Mouse (Mus musculus): ENCODE results near the gene Lrrc7. TPM values are rescaled to one million over a fixed set of nuclear protein-coding genes. Genes with fewer than 3 reads are reported as not detected.
A peak's percentile ranks its signal among the peaks of the same experiment; 100 is the strongest.

The Lrrc7 gene
- polyA plus RNA-seq, 1 experiment from 2014 or later = 2.8 TPM

DNA sequence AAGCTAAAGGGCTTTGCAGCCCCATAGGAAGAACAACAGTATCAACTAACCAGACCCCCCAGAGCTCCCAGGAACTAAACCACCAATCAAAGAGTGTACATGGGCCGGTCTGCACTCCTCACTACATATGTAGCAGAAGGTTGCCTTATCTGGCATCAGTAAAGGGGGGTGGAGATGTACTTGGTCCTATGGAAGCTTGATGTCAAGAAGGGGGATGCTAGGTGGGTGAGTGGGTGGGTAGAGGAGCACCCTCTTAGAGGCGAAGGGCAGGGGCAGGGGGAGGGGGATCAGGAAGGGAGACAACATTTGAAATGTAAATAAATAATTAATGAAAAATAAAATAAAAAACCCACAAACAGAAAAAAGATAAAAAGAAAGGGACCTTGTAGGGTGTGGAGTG, 496.8 kb downstream of the Lrrc7 start:
- H3K9ac ChIP-seq = no peak overlapping the region
- H3K27me3 ChIP-seq = no peaks in the 10 kb centered on the region
- H3K27ac ChIP-seq (replicated peaks) = no peak overlapping the region
- H3K4me3 ChIP-seq (replicated peaks) = no peak overlapping the region
- WGBS = 95% methylated on average over 2 of the region's 2 CpGs
- H3K4me1 ChIP-seq = no peaks in the 10 kb centered on the region
- H3K9me3 ChIP-seq (replicated peaks) = no peaks in the 10 kb centered on the region
- no peak for ATAC-seq (ENCODE audit: insufficient number of reproducible peaks, low FRiP score, low TSS enrichment, low read depth)
- H3K4me2 ChIP-seq (replicated peaks) = no peak overlapping the region
- H3K36me3 ChIP-seq = peaks cover 6% of the 10 kb centered on the region; the same call in 1 of the 2 replicates

DNA sequence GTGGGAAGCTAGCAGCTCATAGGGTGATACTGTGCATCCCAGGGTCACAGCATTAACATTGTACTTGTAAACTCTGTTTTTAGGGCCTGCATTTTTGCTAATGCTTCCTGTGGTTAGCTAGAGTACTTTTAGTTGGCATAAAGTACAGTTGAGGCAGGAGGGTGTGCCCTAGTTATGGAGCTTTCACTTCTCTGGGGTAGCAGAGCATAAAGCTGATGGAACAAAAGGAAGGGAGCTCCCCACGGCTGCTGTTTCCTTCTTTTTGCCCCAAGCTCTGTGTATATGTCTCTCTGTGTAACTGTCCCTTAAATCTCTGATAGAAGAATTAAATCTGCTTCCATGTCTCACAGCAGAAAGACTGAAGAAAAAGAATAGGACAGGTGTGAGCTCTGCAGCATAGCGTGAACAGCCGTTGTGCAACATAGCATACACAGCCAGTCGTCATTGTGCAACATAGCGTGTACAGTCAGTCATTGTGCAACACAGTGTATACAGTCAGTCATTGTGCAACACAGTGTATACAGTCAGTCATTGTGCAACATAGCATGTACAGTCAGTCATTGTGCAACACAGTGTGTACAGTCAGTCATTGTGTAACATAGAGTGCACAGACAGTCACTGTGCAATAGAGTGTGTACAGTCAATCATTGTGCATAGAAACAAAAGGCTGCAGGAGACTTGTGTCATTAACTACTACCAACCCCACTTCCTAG, 500.1 kb downstream of the Lrrc7 start:
- Histone ChIP-seq H3K9me3 (replicated peaks) (no peaks in the 10 kb centered on the region), H3K27me3 (no peaks in the 10 kb centered on the region), H3K4me2 (replicated peaks) (no peak overlapping the region), H3K9ac (no peak overlapping the region), H3K4me1 (no peaks in the 10 kb centered on the region), H3K27ac (replicated peaks) (no peak overlapping the region), H3K36me3 (peaks cover 20% of the 10 kb centered on the region), H3K4me3 (replicated peaks) (no peak overlapping the region)
- ATAC-seq (ENCODE audit: insufficient number of reproducible peaks, low FRiP score, low TSS enrichment, low read depth) = no peak
- WGBS = 88% methylated on average over 5 of the region's 5 CpGs

DNA sequence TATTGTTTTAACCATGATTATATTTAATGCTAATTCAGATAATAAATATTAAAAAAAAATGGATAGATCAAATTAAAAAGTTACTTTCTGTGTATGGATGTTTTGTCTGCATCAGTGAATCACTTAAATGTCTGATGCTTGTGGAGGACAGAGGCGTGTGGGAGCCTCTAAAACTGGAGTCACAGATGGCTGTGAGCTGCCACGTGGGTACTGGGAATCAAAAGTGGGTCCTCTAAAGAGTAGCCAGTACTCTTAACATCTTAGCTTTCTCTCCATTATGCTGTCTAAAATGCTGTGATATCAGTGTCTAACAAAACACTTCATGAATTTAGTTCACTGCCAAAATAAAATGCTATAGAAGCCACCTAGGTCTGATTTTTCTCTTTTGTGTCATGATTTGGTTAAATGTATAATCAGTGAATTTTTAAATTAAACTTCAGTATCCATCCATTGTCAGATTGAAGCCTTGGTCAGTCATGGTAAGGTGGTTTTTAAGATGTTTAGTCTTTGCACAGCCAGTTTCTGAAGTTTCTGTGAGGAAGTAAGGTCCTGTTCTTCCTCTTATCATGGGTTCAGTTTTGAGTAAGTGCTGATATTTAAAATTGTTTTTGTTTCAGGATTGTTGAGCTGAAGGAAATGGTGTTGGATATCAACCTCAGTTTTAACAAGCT, 501.3 kb downstream of the Lrrc7 start:
- Histone ChIP-seq H3K36me3 (peaks cover 33% of the 10 kb centered on the region), H3K27ac (replicated peaks) (no peak overlapping the region), H3K4me1 (no peaks in the 10 kb centered on the region), H3K9ac (no peak overlapping the region), H3K9me3 (replicated peaks) (no peaks in the 10 kb centered on the region), H3K27me3 (no peaks in the 10 kb centered on the region), H3K4me2 (replicated peaks) (no peak overlapping the region), H3K4me3 (replicated peaks) (no peak overlapping the region)
- WGBS = 87% methylated on average over 2 of the region's 2 CpGs
- ATAC-seq (ENCODE audit: insufficient number of reproducible peaks, low FRiP score, low TSS enrichment, low read depth) = no peak

DNA sequence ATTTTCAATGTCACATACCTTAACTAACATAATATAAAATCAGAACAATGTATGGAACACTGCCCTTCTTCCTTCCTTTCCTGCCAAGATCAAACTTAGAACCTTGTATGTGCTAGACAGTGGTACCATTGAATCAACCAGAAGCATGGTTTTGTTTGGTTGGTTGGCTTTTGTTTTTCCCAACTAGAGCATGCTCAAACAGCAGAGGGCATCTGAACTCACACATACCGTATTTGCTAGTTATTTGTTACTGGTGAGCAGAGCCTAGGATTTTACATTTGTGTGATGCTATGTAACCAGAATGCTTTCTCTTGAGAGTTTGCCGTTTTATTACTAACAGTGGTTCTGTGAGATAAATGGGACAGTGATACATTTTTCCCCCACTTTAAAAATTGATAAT, 512.5 kb downstream of the Lrrc7 start:
- 80% methylated on average over 2 of the region's 2 CpGs for WGBS
- no peaks in the 10 kb centered on the region for H3K9me3 ChIP-seq (replicated peaks)
- H3K4me3 ChIP-seq (replicated peaks) = no peak overlapping the region
- no peak for ATAC-seq (ENCODE audit: insufficient number of reproducible peaks, low FRiP score, low TSS enrichment, low read depth)
- H3K9ac ChIP-seq = no peak overlapping the region
- no peaks in the 10 kb centered on the region for H3K36me3 ChIP-seq
- H3K4me2 ChIP-seq (replicated peaks) = no peak overlapping the region
- H3K27me3 ChIP-seq = no peaks in the 10 kb centered on the region
- H3K27ac ChIP-seq (replicated peaks) = no peak overlapping the region
- H3K4me1 ChIP-seq = no peaks in the 10 kb centered on the region

DNA sequence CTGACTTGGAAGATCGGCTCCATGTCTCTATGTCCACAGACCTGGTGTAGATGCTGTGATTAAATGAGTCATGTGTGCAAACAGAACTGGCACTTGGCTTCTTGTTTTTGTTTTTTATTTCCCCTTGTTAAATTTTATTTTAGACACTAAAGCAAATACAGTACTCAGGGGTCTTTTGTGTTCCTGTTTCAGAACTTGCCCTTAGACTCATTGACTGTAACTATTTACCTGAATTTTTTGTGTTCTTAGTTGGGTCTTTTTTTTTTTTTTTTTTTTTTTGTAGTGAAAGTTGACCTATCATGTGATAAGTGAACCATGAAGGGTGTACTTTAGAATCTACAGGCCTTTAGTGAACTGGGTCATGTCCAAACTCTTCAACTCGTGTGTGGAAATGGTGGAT, 521.3 kb downstream of the Lrrc7 start:
- no peak for ATAC-seq (ENCODE audit: insufficient number of reproducible peaks, low FRiP score, low TSS enrichment, low read depth)
- Histone ChIP-seq H3K27ac (replicated peaks) (no peak overlapping the region), H3K4me2 (replicated peaks) (no peak overlapping the region), H3K27me3 (no peaks in the 10 kb centered on the region), H3K36me3 (no peaks in the 10 kb centered on the region), H3K4me3 (replicated peaks) (no peak overlapping the region), H3K4me1 (0 out of 2 replicates have a peak, but pooled peaks cover 7% of the 10 kb centered on the region), H3K9me3 (replicated peaks) (no peaks in the 10 kb centered on the region), H3K9ac (no peak overlapping the region)
- 83% methylated on average over 2 of the region's 2 CpGs for WGBS

DNA sequence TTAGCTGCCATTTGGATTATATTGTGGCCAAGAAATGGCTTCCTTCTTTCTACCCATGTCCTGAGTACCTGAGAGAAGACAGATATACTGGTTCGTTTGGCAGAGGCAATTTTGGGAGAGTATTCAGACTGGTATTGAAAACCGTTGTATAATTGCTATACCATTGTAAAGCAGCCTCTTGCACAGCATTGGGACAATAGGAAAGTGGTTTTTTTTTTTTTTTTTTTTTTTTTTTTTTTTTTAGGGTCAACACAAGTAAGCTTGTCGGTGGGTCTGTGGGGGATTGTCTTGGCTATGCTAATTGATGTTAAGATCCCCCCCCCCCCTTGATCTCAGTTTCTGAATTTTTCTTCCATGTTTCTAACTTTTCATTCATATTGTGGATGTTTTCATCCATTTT, 523.9 kb downstream of the Lrrc7 start:
- Histone ChIP-seq H3K27me3 (no peaks in the 10 kb centered on the region), H3K4me1 (peaks cover 19% of the 10 kb centered on the region), H3K36me3 (no peaks in the 10 kb centered on the region), H3K9ac (no peak overlapping the region), H3K9me3 (replicated peaks) (no peaks in the 10 kb centered on the region), H3K4me2 (replicated peaks) (no peak overlapping the region), H3K4me3 (replicated peaks) (no peak overlapping the region), H3K27ac (replicated peaks) (no peak overlapping the region)
- 86% methylated on average over 3 of the region's 3 CpGs for WGBS
- no peak for ATAC-seq (ENCODE audit: insufficient number of reproducible peaks, low FRiP score, low TSS enrichment, low read depth)

DNA sequence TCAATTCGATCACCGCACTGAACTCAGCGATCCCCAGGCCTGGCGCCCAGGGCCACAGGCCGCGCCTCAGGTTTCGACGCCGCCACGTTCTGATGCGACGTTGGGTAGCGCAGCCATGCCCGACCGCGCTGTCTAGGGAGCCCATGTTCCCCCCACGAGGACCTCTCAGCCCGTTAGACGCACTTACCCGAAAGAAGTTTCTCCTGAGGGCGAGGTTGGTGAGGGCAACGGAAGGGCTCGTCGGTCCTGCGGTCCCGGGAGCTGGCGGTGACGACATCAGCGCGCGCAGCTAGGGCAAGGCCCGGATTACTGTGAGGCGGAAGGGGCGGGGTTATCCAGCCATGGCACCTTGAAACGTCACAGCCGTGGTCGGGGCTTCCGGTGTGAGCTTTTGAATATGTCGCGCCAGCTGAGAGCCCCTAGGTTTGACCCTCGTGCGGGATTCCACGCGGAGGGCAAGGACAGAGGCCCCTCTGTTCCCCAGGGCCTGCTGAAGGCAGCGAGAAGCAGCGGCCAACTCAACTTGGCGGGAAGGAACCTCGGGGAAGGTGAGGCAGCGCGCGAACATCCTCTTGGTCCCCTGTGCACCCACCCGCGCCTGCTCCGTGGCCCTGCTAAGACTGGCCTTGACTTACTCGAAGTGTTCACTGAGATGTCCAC, 525.6 kb downstream of the Lrrc7 start, which contains the start of the genes Srsf11 and Lrrc40:
TSS of gene Srsf11 (minus strand) at position 311 of the 660 bp plus-strand sequence.
TSS of gene Lrrc40 (plus strand) at position 334 of the 660 bp plus-strand sequence.
- Histone ChIP-seq H3K9ac (peak within 1 kb of the TSS; percentile 95), H3K27me3 (no peaks in the 10 kb centered on the region), H3K27ac (replicated peaks) (peak within 1 kb of the TSS; percentile 88), H3K4me3 (replicated peaks) (peak within 1 kb of the TSS; percentile 82), H3K4me2 (replicated peaks) (peak within 1 kb of the TSS; percentile 62), H3K36me3 (no peaks in the 10 kb centered on the region), H3K4me1 (peaks cover 24% of the 10 kb centered on the region), H3K9me3 (replicated peaks) (no peaks in the 10 kb centered on the region)
- WGBS = under 1% methylated on average over 55 of the region's 55 CpGs
- peak; percentile 97 for ATAC-seq (ENCODE audit: insufficient number of reproducible peaks, low FRiP score, low TSS enrichment, low read depth)

DNA sequence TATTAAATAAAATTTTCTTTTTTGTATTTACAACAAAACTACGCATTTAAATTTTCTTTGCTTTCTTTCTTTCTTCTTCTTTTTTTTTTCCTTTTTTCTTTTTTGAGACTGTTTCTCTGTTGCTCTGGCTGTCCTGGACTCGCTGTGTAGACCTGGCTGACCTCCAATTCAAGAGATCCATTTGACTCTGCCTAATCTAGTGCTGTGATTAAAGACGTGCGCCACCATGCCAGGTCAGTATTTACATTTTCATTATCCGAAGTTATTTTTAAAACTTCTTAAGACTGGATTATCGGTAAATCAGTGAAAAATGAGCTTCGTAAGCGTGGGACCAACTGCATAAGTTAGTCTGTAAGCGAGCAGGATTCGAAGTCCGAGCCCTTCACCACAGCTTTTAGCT, 526.2 kb downstream of the Lrrc7 start:
- WGBS = 2% methylated on average over 11 of the region's 11 CpGs
- Histone ChIP-seq H3K9ac (peak overlapping the region; percentile 95), H3K9me3 (replicated peaks) (no peaks in the 10 kb centered on the region), H3K27ac (replicated peaks) (peak overlapping the region; percentile 88), H3K4me1 (peaks cover 24% of the 10 kb centered on the region), H3K27me3 (no peaks in the 10 kb centered on the region), H3K4me2 (replicated peaks) (peak overlapping the region; percentile 62), H3K4me3 (replicated peaks) (peak overlapping the region; percentile 82), H3K36me3 (no peaks in the 10 kb centered on the region)
- no peak for ATAC-seq (ENCODE audit: insufficient number of reproducible peaks, low FRiP score, low TSS enrichment, low read depth)
